8 mouse cellular contexts compared by ENCODE assay signal in genomic region chr3:131564430-131565256, GRCm38 (mm10). TPM values are rescaled to one million over a fixed set of nuclear protein-coding genes. Genes with fewer than 3 reads are reported as not detected.
A peak's percentile ranks its signal among the peaks of the same experiment; 100 is the strongest.
DNase-seq lines count a peak whose midpoint lies in the region; ATAC-seq lines count a peak whose summit lies in the region.

TSS of gene Papss1 (plus strand) at chr3:131564768.

- peak; percentile 100 for DNase-seq in adrenal gland, adult (ENCODE audit: inconsistent age in 2 of 2, low spot score in 1 of 2)
- peak; percentile 100 for DNase-seq in embryo, embryonic 10.5 days (ENCODE audit: low spot score)
- peak; percentile 100 for DNase-seq in gastrocnemius, postnatal 14 days
- peak; percentile 100 for DNase-seq in left cerebral cortex, postnatal 10 days (ENCODE audit: extremely low spot score in 1 of 2, low spot score in 2 of 2)
- DNase-seq in right cerebral cortex, postnatal 25 days = peak; percentile 100
- DNase-seq in urinary bladder, postnatal 4 days (ENCODE audit: low spot score in 2 of 2) = peak; percentile 100

- peak; percentile 96 for ATAC-seq in inflammation-experienced regulatory T-cells, adult 6 months
- peak; percentile 99 for ATAC-seq in megakaryocyte-erythroid progenitor cell, adult 5-6 weeks (replicated peaks; ENCODE audit: low FRiP score, low TSS enrichment, poor library complexity, severe bottlenecking)

- intact Hi-C loops in gastrocnemius, postnatal 14 days (cut with DNase I; ENCODE audit: low total_unique reads) = no loop called here
- intact Hi-C loops in left cerebral cortex, postnatal 10 days (cut with DNase I) = no loop called here

RNA-seq across cellular contexts. Expression of gene Papss1, which starts in this region (rescaled TPM):
- 10 to 100 TPM; 11.1 to 14.2 TPM for total RNA-seq in gastrocnemius, postnatal 14 days (2021)
- 10 to 100 TPM; 20.0 to 29.9 (median 20.4) TPM for polyA plus RNA-seq in inflammation-experienced regulatory T-cells, adult 6 months (2017; shearing (Covaris generic))
- total RNA-seq in left cerebral cortex, postnatal 10 days (2021) = 10 to 100 TPM; 78.2 to 80.4 TPM
- 5.5 and 9.6 TPM in 2 replicates for total RNA-seq in megakaryocyte-erythroid progenitor cell, adult 5-6 weeks (2014; fragmentation: Nextera tagmentation)
- total RNA-seq in megakaryocyte-erythroid progenitor cell, adult 5-6 weeks (2017) = 13.7 and 15.7 TPM in 2 replicates

Comparison
In these comparisons a context has a peak if more than half of its experiments do, and no peak if none do; other contexts are left out.
1. Peak in every context shown above with its lines: DNase-seq and ATAC-seq.
2. RNA of gene Papss1 (total RNA-seq): 78.2 to 80.4 TPM in left cerebral cortex, postnatal 10 days; 11.1 to 14.2 TPM in gastrocnemius, postnatal 14 days and 5.5 to 15.7 TPM in megakaryocyte-erythroid progenitor cell, adult 5-6 weeks; every median in the first group is over 4 times any median in the second.